Mouse (Mus musculus) midbrain, postnatal 0 days (tissue): ENCODE data around the gene Rxrg. TPM values are rescaled to one million over a fixed set of nuclear protein-coding genes. Genes with fewer than 3 reads are reported as not detected.

Source experiments
- ATAC-seq: fragments of 200-750 bp; cut with Nextera tagmentation; 2 replicates; pipeline ENCODE4 v1.8.0; 2017; ENCODE audit warnings: moderate number of reproducible peaks, mild to moderate bottlenecking, moderate TSS enrichment, moderate library complexity; ENCODE audit not compliant: low FRiP score
- DNase-seq: peaks from one replicate; pipeline ENCODE4 v3.0.0-alpha.2; 2015; ENCODE audit warnings: low spot score
- H3K27ac ChIP-seq: fragments of 300-500 bp; sonication (generic); 2 replicates; pipeline ENCODE4 v1.5.1; 2014; ENCODE audit warnings: low read depth, mild to moderate bottlenecking, low read length, mixed read lengths
- H3K27me3 ChIP-seq: fragments of 300-500 bp; sonication (generic); 2 replicates; pipeline ENCODE4 v1.6.1; 2014; ENCODE audit warnings: low read length, control low read depth, mixed read lengths; ENCODE audit not compliant: insufficient read depth
- H3K36me3 ChIP-seq: fragments of 300-500 bp; sonication (generic); 2 replicates; pipeline ENCODE4 v1.6.1; 2014; ENCODE audit warnings: low read length, control low read depth, mixed read lengths; ENCODE audit not compliant: insufficient read depth
- H3K4me1 ChIP-seq: fragments of 300-500 bp; sonication (generic); 2 replicates; pipeline ENCODE4 v1.6.1; 2014; ENCODE audit warnings: mild to moderate bottlenecking, control low read depth, antibody characterized with exemption, low read length, mixed read lengths; ENCODE audit not compliant: insufficient read depth
- H3K4me2 ChIP-seq: fragments of 300-500 bp; sonication (generic); 2 replicates; pipeline ENCODE4 v1.6.1; 2014; ENCODE audit warnings: low read depth, mild to moderate bottlenecking, low read length, mixed read lengths; ENCODE audit not compliant: poor library complexity, severe bottlenecking
- H3K4me3 ChIP-seq: fragments of 300-500 bp; sonication (generic); 2 replicates; pipeline ENCODE4 v1.5.1; 2014; ENCODE audit warnings: low read depth, mild to moderate bottlenecking, low read length, moderate library complexity
- H3K9ac ChIP-seq: fragments of 300-500 bp; sonication (generic); replicated peaks from 2 replicates; pipeline ENCODE4 v1.6.1; 2014; ENCODE audit warnings: mild to moderate bottlenecking, low read length, moderate library complexity, mixed read lengths; ENCODE audit not compliant: poor library complexity, severe bottlenecking
- H3K9me3 ChIP-seq: fragments of 300-500 bp; sonication (generic); 2 replicates; pipeline ENCODE4 v1.6.1; 2016; ENCODE audit warnings: low read length, control low read depth
- CTCF ChIP-seq: IDR thresholded peaks from 2 replicates; pipeline ENCODE4 v1.5.1; 2016; ENCODE audit warnings: antibody characterized with exemption, mild to moderate bottlenecking
- WGBS: fragments of 180-500 bp; shearing (Covaris S2); extraction: QIAGEN DNeasy Blood & Tissue Kit; methylation state at CpG from one replicate; pipeline ENCODE4 v1.1.7; 2014; 5-methylcytosine and 5-hydroxymethylcytosine counted together
- polyA plus RNA-seq: library from polyadenylated mRNA; unstranded; fragments of >200 nt; fragmentation: Nextera tagmentation; extraction: Ambion mirVana; gene quantifications from 2 replicates; pipeline ENCODE4 v1.2.1, GENCODE M21; 2015
- total RNA-seq: library from RNA; depleted of rRNA; stranded (reverse); fragments of >200 nt; gene quantifications from 2 replicates; pipeline ENCODE4 v1.2.3, GENCODE M21; 2014; rRNA removed

Gene Rxrg
- total RNA-seq (11.2 and 11.4 TPM in 2 replicates), polyA plus RNA-seq (12.8 and 13.8 TPM in 2 replicates)

- peak within 1 kb of the TSS; percentile 40 for H3K27ac ChIP-seq
- H3K4me1 ChIP-seq, result no peaks in the 10 kb centered on the region; the same call in 1 of the 2 replicates
- under 1% methylated on average over 40 of the region's 40 CpGs for WGBS
- peak within 1 kb of the TSS; percentile 60 for H3K4me2 ChIP-seq
- TF ChIP-seq CTCF, result no peak
- 0 out of 2 replicates have a peak, but pooled peaks cover 8% of the 10 kb centered on the region for H3K27me3 ChIP-seq
- ATAC-seq (peak; percentile 70), DNase-seq (peak; percentile 79)
- H3K4me3 ChIP-seq, result peak within 1 kb of the TSS; percentile 41
- no peaks in the 10 kb centered on the region for H3K36me3 ChIP-seq
- no peaks in the 10 kb centered on the region for H3K9me3 ChIP-seq
- H3K9ac ChIP-seq, result peak within 1 kb of the TSS; percentile 42
Observed at GRCm38 (mm10) chr1:167598255-167599081, at the start of gene Rxrg. Gene Rxrg (plus strand): TSS chr1:167598384.

- no peak overlapping the region for H3K9ac ChIP-seq
- no peak overlapping the region for H3K4me3 ChIP-seq
- H3K27ac ChIP-seq, result no peak overlapping the region
- no peaks in the 10 kb centered on the region for H3K36me3 ChIP-seq
- no peaks in the 10 kb centered on the region for H3K27me3 ChIP-seq
- WGBS, result 67% methylated on average over 6 of the region's 6 CpGs
- no peaks in the 10 kb centered on the region for H3K4me1 ChIP-seq
- DNase-seq (no peak), ATAC-seq (no peak)
- no peak overlapping the region for H3K4me2 ChIP-seq
- TF ChIP-seq CTCF, result no peak
- H3K9me3 ChIP-seq, result no peaks in the 10 kb centered on the region
Observed at GRCm38 (mm10) chr1:167549324-167549723, 48.9 kb upstream of the Rxrg start.

GRCm38 (mm10) chr1:167551601-167552000 lies 46.6 kb upstream of the Rxrg start:
- Histone ChIP-seq H3K9ac (no peak overlapping the region), H3K36me3 (no peaks in the 10 kb centered on the region), H3K27me3 (no peaks in the 10 kb centered on the region), H3K4me2 (no peak overlapping the region), H3K9me3 (no peaks in the 10 kb centered on the region), H3K4me1 (no peaks in the 10 kb centered on the region), H3K4me3 (no peak overlapping the region), H3K27ac (no peak overlapping the region)
- TF ChIP-seq CTCF, result no peak
- 51% methylated on average over 5 of the region's 5 CpGs for WGBS
- no peak for ATAC-seq
- DNase-seq, result no peak

- no peak overlapping the region for H3K4me3 ChIP-seq
- WGBS, result 46% methylated on average over 6 of the region's 6 CpGs
- no peaks in the 10 kb centered on the region for H3K4me1 ChIP-seq
- no peaks in the 10 kb centered on the region for H3K9me3 ChIP-seq
- no peak for TF ChIP-seq CTCF
- DNase-seq (peak; percentile 31), ATAC-seq (no peak)
- no peaks in the 10 kb centered on the region for H3K27me3 ChIP-seq
- no peaks in the 10 kb centered on the region for H3K36me3 ChIP-seq
- no peak overlapping the region for H3K27ac ChIP-seq
- no peak overlapping the region for H3K9ac ChIP-seq
- no peak overlapping the region for H3K4me2 ChIP-seq
Observed at GRCm38 (mm10) chr1:167553959-167554526, 44.1 kb upstream of the Rxrg start.

- Histone ChIP-seq H3K4me2 (no peak overlapping the region), H3K4me3 (no peak overlapping the region), H3K9ac (no peak overlapping the region), H3K9me3 (no peaks in the 10 kb centered on the region), H3K27me3 (no peaks in the 10 kb centered on the region), H3K36me3 (no peaks in the 10 kb centered on the region), H3K4me1 (no peaks in the 10 kb centered on the region), H3K27ac (no peak overlapping the region)
- ATAC-seq (no peak), DNase-seq (no peak)
- no peak for TF ChIP-seq CTCF
- 78% methylated on average over 2 of the region's 2 CpGs for WGBS
Observed at GRCm38 (mm10) chr1:167566571-167566970, 31.6 kb upstream of the Rxrg start.

GRCm38 (mm10) chr1:167579131-167579530 lies 19.1 kb upstream of the Rxrg start:
- Histone ChIP-seq H3K9ac (no peak overlapping the region), H3K27me3 (no peaks in the 10 kb centered on the region), H3K4me1 (peaks cover 7% of the 10 kb centered on the region; the same call in 1 of the 2 replicates), H3K36me3 (no peaks in the 10 kb centered on the region), H3K27ac (no peak overlapping the region), H3K4me3 (no peak overlapping the region), H3K9me3 (no peaks in the 10 kb centered on the region), H3K4me2 (no peak overlapping the region)
- no peak for TF ChIP-seq CTCF
- ATAC-seq, result no peak
- WGBS, result 78% methylated on average over 3 of the region's 3 CpGs
- no peak for DNase-seq
